ENCODE assay signal across 12 mouse cellular contexts in genomic region chr13:29759691-29760467, GRCm38 (mm10).
DNase-seq lines count a peak whose midpoint lies in the region; ATAC-seq lines count a peak whose summit lies in the region.
"Had no signal": no experiment of that assay in that cellular context is flagged by ENCODE, and none has a peak within 500 bp of the region (broad histone marks: within the 10 kb centered on the region; RNA-seq: fewer than 3 reads in every experiment).

No protein-coding gene starts in this region.

- peak overlapping the region; percentile 76 for H3K27ac ChIP-seq in embryonic facial prominence, embryonic 10.5 days (replicated peaks)
- H3K27ac ChIP-seq in hindbrain, embryonic 16.5 days (ENCODE audit: low read depth, low read length) = peak overlapping the region; percentile 46
- H3K27ac ChIP-seq: lung, embryonic 15.5 days had no signal

- H3K4me1 ChIP-seq in embryonic facial prominence, embryonic 10.5 days = peaks cover 30% of the 10 kb centered on the region
- no peaks in the 10 kb centered on the region for H3K4me1 ChIP-seq in hindbrain, embryonic 16.5 days (ENCODE audit: control insufficient read depth, insufficient read depth, low read depth, low read length)

- no peaks in the 10 kb centered on the region for H3K9me3 ChIP-seq in embryonic facial prominence, embryonic 10.5 days
- no peaks in the 10 kb centered on the region for H3K9me3 ChIP-seq in hindbrain, embryonic 16.5 days (ENCODE audit: control insufficient read depth, low read length)
- H3K9me3 ChIP-seq: lung, embryonic 15.5 days had no signal

- H3K9ac ChIP-seq in hindbrain, embryonic 16.5 days (ENCODE audit: low read depth, low read length) = no peak overlapping the region
- H3K9ac ChIP-seq: lung, embryonic 15.5 days had no signal

- no peaks in the 10 kb centered on the region for H3K27me3 ChIP-seq in embryonic facial prominence, embryonic 10.5 days (replicated peaks; ENCODE audit: low read depth, poor library complexity, severe bottlenecking)
- H3K27me3 ChIP-seq in hindbrain, embryonic 16.5 days (replicated peaks; ENCODE audit: control insufficient read depth, insufficient read depth, low read length) = no peaks in the 10 kb centered on the region
- H3K27me3 ChIP-seq: lung, embryonic 15.5 days had no signal

- H3K4me3 ChIP-seq in embryonic facial prominence, embryonic 10.5 days = no peak overlapping the region
- H3K4me3 ChIP-seq in hindbrain, embryonic 16.5 days (ENCODE audit: low read length) = no peak overlapping the region
- H3K4me3 ChIP-seq: lung, embryonic 15.5 days had no signal

- peak; percentile 76 for DNase-seq in retina, postnatal 1 day
- DNase-seq in retina, embryonic 14.5 days (ENCODE audit: low spot score) = no peak
- no peak for DNase-seq in embryonic facial prominence, embryonic 10.5 days (ENCODE audit: low spot score)
- no peak for DNase-seq in gastrocnemius, adult 18-20 months (ENCODE audit: low spot score)
- DNase-seq in urinary bladder, postnatal 36 days (ENCODE audit: low spot score in 2 of 2) = no peak
- DNase-seq: adrenal gland, adult 8-10 months; gastrocnemius, postnatal 10 days; right cerebral cortex, postnatal 4 days; thymus, postnatal 4 days had no signal

- no peaks in the 10 kb centered on the region for H3K36me3 ChIP-seq in embryonic facial prominence, embryonic 10.5 days (replicated peaks)
- no peaks in the 10 kb centered on the region for H3K36me3 ChIP-seq in hindbrain, embryonic 16.5 days (ENCODE audit: control insufficient read depth, insufficient read depth, low read length)
- H3K36me3 ChIP-seq: lung, embryonic 15.5 days had no signal

- peak; percentile 88 for ATAC-seq in hindbrain, embryonic 16.5 days
- no peak for ATAC-seq in megakaryocyte progenitor cell, adult 5-6 weeks (replicated peaks; ENCODE audit: poor library complexity)

- no peak overlapping the region for H3K4me2 ChIP-seq in hindbrain, embryonic 16.5 days (ENCODE audit: low read length)
- H3K4me2 ChIP-seq: lung, embryonic 15.5 days had no signal

- 65% methylated on average over 5 of the region's 5 CpGs for WGBS in embryonic facial prominence, embryonic 10.5 days
- WGBS in hindbrain, embryonic 16.5 days = 61% methylated on average over 5 of the region's 5 CpGs
